Mouse (Mus musculus): ENCODE data around the gene Fam19a3. TPM values are rescaled to one million over a fixed set of nuclear protein-coding genes. Genes with fewer than 3 reads are reported as not detected.

The Fam19a3 gene
- total and polyA plus RNA-seq, 3 experiments = 0.04 to 0.16 TPM; not detected in 1

Other genes with a start within 250 kb of the Fam19a3 start
- 60.3 and 80.5 TPM in 2 replicates for gene Slc16a1, start 143.2 kb downstream of the Fam19a3 start, total RNA-seq (2012; rRNA removed)
- 192 and 199 TPM in 2 replicates for gene Slc16a1, start 143.2 kb downstream of the Fam19a3 start, total RNA-seq (2014; rRNA removed)
- gene Slc16a1, start 143.2 kb downstream of the Fam19a3 start, polyA plus RNA-seq (2012; ENCODE audit: insufficient read length, low read depth) = 95.5 and 97.5 TPM in 2 replicates
- 4.2 and 6.4 TPM in 2 replicates for gene Ppm1j, start 784 bp downstream of the Fam19a3 start, total RNA-seq (2012; rRNA removed)
- 2.1 and 2.7 TPM in 2 replicates for gene Ppm1j, start 784 bp downstream of the Fam19a3 start, total RNA-seq (2014; rRNA removed)
- 6.4 and 6.5 TPM in 2 replicates for gene Ppm1j, start 784 bp downstream of the Fam19a3 start, polyA plus RNA-seq (2012; ENCODE audit: insufficient read length, low read depth)
- gene Rhoc, start 6.5 kb upstream of the Fam19a3 start, total RNA-seq (2012; rRNA removed) = 6.2 and 8.3 TPM in 2 replicates
- 1.2 and 1.4 TPM in 2 replicates for gene Rhoc, start 6.5 kb upstream of the Fam19a3 start, total RNA-seq (2014; rRNA removed)
- gene Rhoc, start 6.5 kb upstream of the Fam19a3 start, polyA plus RNA-seq (2012; ENCODE audit: insufficient read length, low read depth) = 7.9 and 8.0 TPM in 2 replicates
- 15.2 and 18.4 TPM in 2 replicates for gene Mov10, start 36.7 kb upstream of the Fam19a3 start, total RNA-seq (2012; rRNA removed)
- gene Mov10, start 36.7 kb upstream of the Fam19a3 start, total RNA-seq (2014; rRNA removed) = 7.2 and 7.9 TPM in 2 replicates
- 28.0 and 31.9 TPM in 2 replicates for gene Mov10, start 36.7 kb upstream of the Fam19a3 start, polyA plus RNA-seq (2012; ENCODE audit: insufficient read length, low read depth)
- gene St7l, start 82.2 kb upstream of the Fam19a3 start, total RNA-seq (2012; rRNA removed) = 10.3 and 10.4 TPM in 2 replicates
- 13.1 and 14.1 TPM in 2 replicates for gene St7l, start 82.2 kb upstream of the Fam19a3 start, total RNA-seq (2014; rRNA removed)
- gene St7l, start 82.2 kb upstream of the Fam19a3 start, polyA plus RNA-seq (2012; ENCODE audit: insufficient read length, low read depth) = 6.8 and 8.1 TPM in 2 replicates
- gene Capza1, start 82.7 kb upstream of the Fam19a3 start, total RNA-seq (2012; rRNA removed) = 113 and 139 TPM in 2 replicates
- 288 and 317 TPM in 2 replicates for gene Capza1, start 82.7 kb upstream of the Fam19a3 start, total RNA-seq (2014; rRNA removed)
- 120 and 140 TPM in 2 replicates for gene Capza1, start 82.7 kb upstream of the Fam19a3 start, polyA plus RNA-seq (2012; ENCODE audit: insufficient read length, low read depth)
- not detected in 2 replicates for gene Wnt2b, start 180.1 kb upstream of the Fam19a3 start, total RNA-seq (2012; rRNA removed)
- not detected in 2 replicates for gene Wnt2b, start 180.1 kb upstream of the Fam19a3 start, total RNA-seq (2014; rRNA removed)
- 0.12 and 0.16 TPM in 2 replicates for gene Wnt2b, start 180.1 kb upstream of the Fam19a3 start, polyA plus RNA-seq (2012; ENCODE audit: insufficient read length, low read depth)